Mouse (Mus musculus): ENCODE data around the gene Clec12a. TPM values are rescaled to one million over a fixed set of nuclear protein-coding genes. Genes with fewer than 3 reads are reported as not detected.

Gene Clec12a
- polyA plus RNA-seq, 1 experiment: 6.8 TPM

GRCm38 (mm10) chr6:129407324-129407723 is 64.8 kb downstream of the Clec12a start:
- H3K4me1 ChIP-seq (ENCODE audit: control insufficient read depth, insufficient read depth, insufficient read length): peaks cover 1% of the 10 kb centered on the region; the same call in 1 of the 2 replicates
- no peaks in the 10 kb centered on the region for H3K27me3 ChIP-seq (ENCODE audit: control insufficient read depth, insufficient read depth, low read length)
- H3K36me3 ChIP-seq (ENCODE audit: control insufficient read depth, insufficient read depth, low read length): no peaks in the 10 kb centered on the region
- 0 out of 2 replicates have a peak overlapping the region, but pooled peaks have one; percentile 6 for H3K27ac ChIP-seq (ENCODE audit: insufficient read depth, low read length)
- no peak for DNase-seq (ENCODE audit: low read depth in 1 of 2, low spot score in 2 of 2)
- H3K4me3 ChIP-seq (ENCODE audit: extremely low read depth, insufficient read depth, insufficient read length): no peak overlapping the region
- WGBS: 17% methylated on average over 2 of the region's 2 CpGs
- TF ChIP-seq POLR2A (IDR thresholded peaks at IDR 0.05; ENCODE audit: low read depth, low read length): no peak

- Histone ChIP-seq H3K27ac (ENCODE audit: insufficient read depth, low read length) (no peak within 1 kb of the TSS), H3K36me3 (ENCODE audit: control insufficient read depth, insufficient read depth, low read length) (no peaks in the 10 kb centered on the region), H3K4me1 (ENCODE audit: control insufficient read depth, insufficient read depth, insufficient read length) (peaks cover 1% of the 10 kb centered on the region; the same call in 1 of the 2 replicates), H3K27me3 (ENCODE audit: control insufficient read depth, insufficient read depth, low read length) (no peaks in the 10 kb centered on the region), H3K4me3 (ENCODE audit: extremely low read depth, insufficient read depth, insufficient read length) (no peak within 1 kb of the TSS)
- WGBS: 87% methylated on average over 2 of the region's 2 CpGs
- no peak for DNase-seq (ENCODE audit: low read depth in 1 of 2, low spot score in 2 of 2)
- TF ChIP-seq POLR2A (IDR thresholded peaks at IDR 0.05; ENCODE audit: low read depth, low read length): no peak
- no peak for TF ChIP-seq CTCF (IDR thresholded peaks at IDR 0.05; ENCODE audit: extremely low read depth, insufficient read depth, insufficient read length, insufficient replicate concordance)
These were observed 66.1 kb downstream of the Clec12a start, which contains the start of gene Clec9a for GRCm38 (mm10) chr6:129408562-129408961. Gene Clec9a, plus strand, starts transcription at chr6:129408862.

- Histone ChIP-seq H3K36me3 (ENCODE audit: control insufficient read depth, insufficient read depth, low read length) (no peaks in the 10 kb centered on the region), H3K27ac (ENCODE audit: insufficient read depth, low read length) (no peak overlapping the region), H3K27me3 (ENCODE audit: control insufficient read depth, insufficient read depth, low read length) (no peaks in the 10 kb centered on the region), H3K4me1 (ENCODE audit: control insufficient read depth, insufficient read depth, insufficient read length) (no peaks in the 10 kb centered on the region), H3K4me3 (ENCODE audit: extremely low read depth, insufficient read depth, insufficient read length) (no peak overlapping the region)
- WGBS: 91% methylated on average over 1 of the region's 1 CpGs
- no peak for DNase-seq (ENCODE audit: low read depth in 1 of 2, low spot score in 2 of 2)
- no peak for TF ChIP-seq CTCF (IDR thresholded peaks at IDR 0.05; ENCODE audit: extremely low read depth, insufficient read depth, insufficient read length, insufficient replicate concordance)
- TF ChIP-seq POLR2A (IDR thresholded peaks at IDR 0.05; ENCODE audit: low read depth, low read length): no peak
These were observed 71.7 kb downstream of the Clec12a start for GRCm38 (mm10) chr6:129414177-129414576.

Other genes with a start within 250 kb of the Clec12a start
- gene Clec2e, start 241.8 kb upstream of the Clec12a start, polyA plus RNA-seq (2012; rRNA removed): not detected in 2 replicates
- 47.0 and 47.4 TPM in 2 replicates for gene Clec2d, start 162.1 kb upstream of the Clec12a start, polyA plus RNA-seq (2012; rRNA removed)
- 4.4 and 5.0 TPM in 2 replicates for gene Cd69, start 67.3 kb upstream of the Clec12a start, polyA plus RNA-seq (2012; rRNA removed)
- gene 4922502D21Rik, start 10.9 kb upstream of the Clec12a start, polyA plus RNA-seq (2012; rRNA removed): not detected in 2 replicates
- 0.11 TPM in 1 of 2 replicates, not detected in the other for gene Clec12b, start 43.2 kb downstream of the Clec12a start, polyA plus RNA-seq (2012; rRNA removed)
- gene Clec1b, start 54.6 kb downstream of the Clec12a start, polyA plus RNA-seq (2012; rRNA removed): 5.5 and 9.6 TPM in 2 replicates
- 5.4 and 8.7 TPM in 2 replicates for gene Clec9a, start 66.2 kb downstream of the Clec12a start, polyA plus RNA-seq (2012; rRNA removed)
- gene Clec1a, start 109.3 kb downstream of the Clec12a start, polyA plus RNA-seq (2012; rRNA removed): 0.47 and 0.51 TPM in 2 replicates
- gene Olr1, start 164.5 kb downstream of the Clec12a start, polyA plus RNA-seq (2012; rRNA removed): 0.06 and 0.08 TPM in 2 replicates
- not detected in 2 replicates for gene Tmem52b, start 169.9 kb downstream of the Clec12a start, polyA plus RNA-seq (2012; rRNA removed)
- gene Gabarapl1, start 190.5 kb downstream of the Clec12a start, polyA plus RNA-seq (2012; rRNA removed): 17.6 and 19.9 TPM in 2 replicates
- 1.6 and 2.6 TPM in 2 replicates for gene Klre1, start 235.2 kb downstream of the Clec12a start, polyA plus RNA-seq (2012; rRNA removed)
- gene Klrd1, start 249.1 kb downstream of the Clec12a start, polyA plus RNA-seq (2012; rRNA removed): 1.2 and 2.5 TPM in 2 replicates